Mouse (Mus musculus): ENCODE results near the gene Adap1.

Gene Adap1

GRCm38 (mm10) chr5:139252081-139252909 lies 73.1 kb downstream of the Adap1 start, which contains the start of gene Get4:
Get4 (plus strand) TSS chr5:139252324.
- peak; percentile 99 to 100 for DNase-seq (ENCODE audit: low spot score in 2 of 2)

GRCm38 (mm10) chr5:139251736-139252080 lies 73.7 kb downstream of the Adap1 start:
- no peak for DNase-seq (ENCODE audit: low spot score in 2 of 2)

- DNase-seq (ENCODE audit: low spot score in 2 of 2): no peak
These were observed 74.1 kb downstream of the Adap1 start for GRCm38 (mm10) chr5:139251279-139251678.

- no peak for DNase-seq (ENCODE audit: low spot score in 2 of 2)
These were observed 76.6 kb downstream of the Adap1 start for GRCm38 (mm10) chr5:139248846-139249245.

GRCm38 (mm10) chr5:139247767-139248166 lies 77.7 kb downstream of the Adap1 start:
- no peak for DNase-seq (ENCODE audit: low spot score in 2 of 2)

GRCm38 (mm10) chr5:139243384-139243783 lies 82.0 kb downstream of the Adap1 start:
- no peak for DNase-seq (ENCODE audit: low spot score in 2 of 2)

GRCm38 (mm10) chr5:139241022-139241761 lies 84.2 kb downstream of the Adap1 start:
- DNase-seq (ENCODE audit: low spot score in 2 of 2): no peak

GRCm38 (mm10) chr5:139237436-139237835 lies 88.0 kb downstream of the Adap1 start:
- no peak for DNase-seq (ENCODE audit: low spot score in 2 of 2)

- no peak for DNase-seq (ENCODE audit: low spot score in 2 of 2)
These were observed 91.0 kb downstream of the Adap1 start for GRCm38 (mm10) chr5:139234423-139234822.

- no peak for DNase-seq (ENCODE audit: low spot score in 2 of 2)
These were observed 93.3 kb downstream of the Adap1 start for GRCm38 (mm10) chr5:139232083-139232482.

GRCm38 (mm10) chr5:139229716-139230115 lies 95.7 kb downstream of the Adap1 start:
- no peak for DNase-seq (ENCODE audit: low spot score in 2 of 2)

GRCm38 (mm10) chr5:139228318-139228717 lies 97.1 kb downstream of the Adap1 start:
- no peak for DNase-seq (ENCODE audit: low spot score in 2 of 2)

GRCm38 (mm10) chr5:139227645-139228044 lies 97.8 kb downstream of the Adap1 start:
- DNase-seq (ENCODE audit: low spot score in 2 of 2): no peak

GRCm38 (mm10) chr5:139227236-139227635 lies 98.2 kb downstream of the Adap1 start:
- no peak for DNase-seq (ENCODE audit: low spot score in 2 of 2)

- no peak for DNase-seq (ENCODE audit: low spot score in 2 of 2)
These were observed 102.1 kb downstream of the Adap1 start for GRCm38 (mm10) chr5:139223331-139223730.

All from spleen, postnatal 36 days (tissue).